Mouse (Mus musculus) embryonic fibroblast, embryonic 13.5 days (primary cell): Measurements from ENCODE around the gene Map3k1.

Experiments used
- CTCF ChIP-seq: IDR thresholded peaks from 2 replicates; pipeline ENCODE4 v1.5.1; 2011; ENCODE audit warnings: mild to moderate bottlenecking, control low read depth, low read length, moderate library complexity, borderline replicate concordance; ENCODE audit not compliant: insufficient read depth
- POLR2A ChIP-seq: IDR thresholded peaks from 2 replicates; pipeline ENCODE4 v1.6.1; 2011; ENCODE audit warnings: low read depth, mild to moderate bottlenecking, control low read depth, low read length, moderate library complexity

DNA sequence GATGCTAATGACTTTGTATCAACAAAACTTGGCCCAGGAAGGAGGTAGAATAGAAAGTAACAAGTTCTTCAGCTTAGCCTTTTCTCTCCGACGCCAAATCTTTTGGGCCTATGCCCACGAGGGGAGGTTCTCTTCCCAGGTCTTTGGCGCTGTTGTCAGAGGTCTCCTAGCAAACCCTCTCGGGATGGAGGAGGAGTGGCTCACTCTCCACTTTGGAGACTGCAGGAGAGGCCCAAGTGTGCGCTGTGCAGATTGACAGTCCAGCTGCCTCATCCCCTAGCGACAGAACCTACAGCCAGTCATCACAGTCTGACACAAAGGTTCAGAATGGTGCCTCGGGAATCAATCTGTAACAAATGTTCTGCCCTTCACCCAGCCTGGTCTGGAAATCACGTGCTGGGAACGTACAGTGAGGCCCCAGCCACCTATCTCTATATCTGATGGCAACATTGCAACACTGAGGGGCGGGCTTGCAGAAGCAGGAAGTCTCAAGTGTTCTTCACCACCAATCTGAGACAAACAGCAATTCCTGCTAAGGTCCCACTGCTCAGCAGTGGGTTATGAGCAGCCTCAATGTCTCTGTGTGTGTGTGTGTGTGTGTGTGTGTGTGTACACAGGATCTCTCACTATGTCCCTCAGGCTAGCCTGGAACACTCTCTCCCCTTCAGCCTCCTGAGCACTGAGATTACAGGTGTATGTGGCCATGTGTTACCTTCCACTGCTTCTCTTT lies 12.4 kb downstream of the Map3k1 start:
- TF ChIP-seq POLR2A (no peak), CTCF (no peak)
